11 mouse cellular contexts compared by ENCODE assay signal in genomic region chr12:99923131-99923606, GRCm38 (mm10). TPM values are rescaled to one million over a fixed set of nuclear protein-coding genes. Genes with fewer than 3 reads are reported as not detected.
DNase-seq lines count a peak whose midpoint lies in the region; ATAC-seq and TF ChIP-seq lines count a peak whose summit lies in the region.
"Had no signal": no experiment of that assay in that cellular context is flagged by ENCODE, and none has a peak within 500 bp of the region (broad histone marks: within the 10 kb centered on the region; RNA-seq: fewer than 3 reads in every experiment).

No protein-coding gene starts in this region.

- peak overlapping the region; percentile 80 for H3K27ac ChIP-seq in hindbrain, embryonic 13.5 days
- peak overlapping the region; percentile 76 for H3K27ac ChIP-seq in midbrain, postnatal 0 days (ENCODE audit: low read depth, low read length)
- H3K27ac ChIP-seq: kidney, embryonic 15.5 days had no signal

- no peaks in the 10 kb centered on the region for H3K27me3 ChIP-seq in hindbrain, embryonic 13.5 days
- H3K27me3 ChIP-seq in midbrain, postnatal 0 days (ENCODE audit: insufficient read depth, low read length): no peaks in the 10 kb centered on the region
- H3K27me3 ChIP-seq: kidney, embryonic 15.5 days had no signal

- no peaks in the 10 kb centered on the region for H3K9me3 ChIP-seq in hindbrain, embryonic 13.5 days
- H3K9me3 ChIP-seq in midbrain, postnatal 0 days (ENCODE audit: low read length): no peaks in the 10 kb centered on the region
- H3K9me3 ChIP-seq: kidney, embryonic 15.5 days had no signal

- no peak overlapping the region for H3K9ac ChIP-seq in hindbrain, embryonic 13.5 days
- no peak overlapping the region for H3K9ac ChIP-seq in midbrain, postnatal 0 days (replicated peaks; ENCODE audit: low read length, poor library complexity, severe bottlenecking)
- H3K9ac ChIP-seq: kidney, embryonic 15.5 days had no signal

- H3K4me2 ChIP-seq in hindbrain, embryonic 13.5 days: no peak overlapping the region
- H3K4me2 ChIP-seq in midbrain, postnatal 0 days (ENCODE audit: low read depth, low read length, poor library complexity, severe bottlenecking): no peak overlapping the region
- H3K4me2 ChIP-seq: kidney, embryonic 15.5 days had no signal

- no peak for TF ChIP-seq CTCF in midbrain, postnatal 0 days (IDR thresholded peaks at IDR 0.05)

- 5% methylated on average over 5 of the region's 5 CpGs for WGBS in hindbrain, embryonic 13.5 days
- WGBS in midbrain, postnatal 0 days: 8% methylated on average over 5 of the region's 5 CpGs

- no peak overlapping the region for H3K4me3 ChIP-seq in hindbrain, embryonic 13.5 days
- no peak overlapping the region for H3K4me3 ChIP-seq in midbrain, postnatal 0 days (ENCODE audit: low read depth, low read length)
- H3K4me3 ChIP-seq: kidney, embryonic 15.5 days had no signal

- DNase-seq in layer of hippocampus, adult 11-12 months (ENCODE audit: low spot score): peak; percentile 33
- no peak for DNase-seq in layer of hippocampus, postnatal 10 days (ENCODE audit: low spot score in 2 of 2)
- peak; percentile 60 for DNase-seq in embryo, embryonic 10 days (ENCODE audit: low spot score)
- DNase-seq in midbrain, postnatal 0 days (ENCODE audit: low spot score): peak; percentile 79
- no peak for DNase-seq in adrenal gland, adult 18-20 months (ENCODE audit: low spot score in 2 of 2)
- no peak for DNase-seq in spleen, postnatal 14 days (ENCODE audit: low spot score in 2 of 2)
- DNase-seq: B cell, adult 2 months had no signal

- H3K36me3 ChIP-seq in hindbrain, embryonic 13.5 days: peaks cover 39% of the 10 kb centered on the region
- peaks cover 12% of the 10 kb centered on the region for H3K36me3 ChIP-seq in midbrain, postnatal 0 days (ENCODE audit: insufficient read depth, low read length)

- peak; percentile 81 for ATAC-seq in hindbrain, embryonic 13.5 days (ENCODE audit: low FRiP score)
- peak; percentile 85 for ATAC-seq in midbrain, postnatal 0 days (ENCODE audit: low FRiP score)
- no peak for ATAC-seq in monocyte, adult 5-6 weeks (replicated peaks; ENCODE audit: insufficient number of reproducible peaks, low FRiP score, low TSS enrichment, poor library complexity, severe bottlenecking)

- peaks cover 18% of the 10 kb centered on the region for H3K4me1 ChIP-seq in hindbrain, embryonic 13.5 days (replicated peaks)
- H3K4me1 ChIP-seq in midbrain, postnatal 0 days (ENCODE audit: insufficient read depth, low read length): no peaks in the 10 kb centered on the region
- H3K4me1 ChIP-seq: kidney, embryonic 15.5 days had no signal

RNA-seq across cellular contexts. Expression of gene Tdp1, which starts 38.9 kb away (rescaled TPM):
- total RNA-seq in layer of hippocampus, postnatal 10 days (2021): 10 to 100 TPM; 34.9 to 36.4 TPM
- 48.2 and 52.3 TPM in 2 replicates for polyA plus RNA-seq in hindbrain, embryonic 13.5 days (2015; fragmentation: Nextera tagmentation; extraction: Ambion mirVana)
- total RNA-seq in midbrain, postnatal 0 days (2014; rRNA removed): 16.1 and 19.0 TPM in 2 replicates
- 31.8 and 34.8 TPM in 2 replicates for polyA plus RNA-seq in midbrain, postnatal 0 days (2015; fragmentation: Nextera tagmentation; extraction: Ambion mirVana)
- 10 to 100 TPM; 10.1 to 10.5 TPM for total RNA-seq in adrenal gland, adult 18-20 months (2021)
- total RNA-seq in monocyte, adult 5-6 weeks (2017): 3.5 to 15.1 TPM (median 4.2 TPM) in 3 replicates

RNA-seq across cellular contexts. Expression of gene Efcab11, which starts 38.9 kb away (rescaled TPM):
- total RNA-seq in layer of hippocampus, postnatal 10 days (2021): 1 to 10 TPM in 1 of 2 experiments, under 1 TPM in 1; 0.94 to 1.2 TPM
- 5.7 and 6.1 TPM in 2 replicates for polyA plus RNA-seq in hindbrain, embryonic 13.5 days (2015; fragmentation: Nextera tagmentation; extraction: Ambion mirVana)
- total RNA-seq in midbrain, postnatal 0 days (2014; rRNA removed): 2.5 and 2.9 TPM in 2 replicates
- polyA plus RNA-seq in midbrain, postnatal 0 days (2015; fragmentation: Nextera tagmentation; extraction: Ambion mirVana): 2.6 and 5.0 TPM in 2 replicates
- total RNA-seq in adrenal gland, adult 18-20 months (2021): under 1 TPM in 1 of 2 experiments, not detected in 1; 0.29 TPM
- total RNA-seq in monocyte, adult 5-6 weeks (2017): 0.64 to 6.7 TPM (median 2.5 TPM) in 3 replicates

RNA-seq across cellular contexts. Expression of gene Kcnk13, which starts 41.1 kb away (rescaled TPM):
- total RNA-seq in layer of hippocampus, postnatal 10 days (2021): 1 to 10 TPM; 3.3 to 3.7 TPM
- polyA plus RNA-seq in hindbrain, embryonic 13.5 days (2015; fragmentation: Nextera tagmentation; extraction: Ambion mirVana): 0.47 and 0.60 TPM in 2 replicates
- total RNA-seq in midbrain, postnatal 0 days (2014; rRNA removed): 1.5 and 1.9 TPM in 2 replicates
- 1.3 and 1.4 TPM in 2 replicates for polyA plus RNA-seq in midbrain, postnatal 0 days (2015; fragmentation: Nextera tagmentation; extraction: Ambion mirVana)
- total RNA-seq in adrenal gland, adult 18-20 months (2021): 1 to 10 TPM; 1.2 TPM
- 0.29 to 0.96 TPM (median 0.49 TPM) in 3 replicates for total RNA-seq in monocyte, adult 5-6 weeks (2017)
- total RNA-seq: common myeloid progenitor, adult 5-6 weeks had no signal

Comparison
In these comparisons a context has a peak if more than half of its experiments do, and no peak if none do; other contexts are left out.
1. DNase-seq: peak in layer of hippocampus, adult 11-12 months (single experiment), embryo, embryonic 10 days (single experiment) and midbrain, postnatal 0 days (single experiment); none in layer of hippocampus, postnatal 10 days (0 of 2), adrenal gland, adult 18-20 months (0 of 2) and spleen, postnatal 14 days (0 of 2).